Mouse (Mus musculus) urinary bladder, adult 2 months (tissue): ENCODE results near the gene Elovl3. TPM values are rescaled to one million over a fixed set of nuclear protein-coding genes. Genes with fewer than 3 reads are reported as not detected.
A peak's percentile ranks its signal among the peaks of the same experiment; 100 is the strongest.
"Not testable (repeated sequence)": the region's sequence is repeated elsewhere in the genome, so short reads cannot be mapped to it uniquely, and the experiment has no call there.

ENCODE experiments used
- DNase-seq: peaks from one replicate; pipeline ENCODE4 v3.0.0; 2022; ENCODE audit warnings: low spot score
- polyA plus RNA-seq: library from polyadenylated mRNA; depleted of rRNA; stranded (reverse); fragments of >200 nt; gene quantifications from 2 replicates; pipeline ENCODE4 v1.2.3, GENCODE M21; 2012

Elovl3 gene
- polyA plus RNA-seq, 1 experiment, result not detected

DNA sequence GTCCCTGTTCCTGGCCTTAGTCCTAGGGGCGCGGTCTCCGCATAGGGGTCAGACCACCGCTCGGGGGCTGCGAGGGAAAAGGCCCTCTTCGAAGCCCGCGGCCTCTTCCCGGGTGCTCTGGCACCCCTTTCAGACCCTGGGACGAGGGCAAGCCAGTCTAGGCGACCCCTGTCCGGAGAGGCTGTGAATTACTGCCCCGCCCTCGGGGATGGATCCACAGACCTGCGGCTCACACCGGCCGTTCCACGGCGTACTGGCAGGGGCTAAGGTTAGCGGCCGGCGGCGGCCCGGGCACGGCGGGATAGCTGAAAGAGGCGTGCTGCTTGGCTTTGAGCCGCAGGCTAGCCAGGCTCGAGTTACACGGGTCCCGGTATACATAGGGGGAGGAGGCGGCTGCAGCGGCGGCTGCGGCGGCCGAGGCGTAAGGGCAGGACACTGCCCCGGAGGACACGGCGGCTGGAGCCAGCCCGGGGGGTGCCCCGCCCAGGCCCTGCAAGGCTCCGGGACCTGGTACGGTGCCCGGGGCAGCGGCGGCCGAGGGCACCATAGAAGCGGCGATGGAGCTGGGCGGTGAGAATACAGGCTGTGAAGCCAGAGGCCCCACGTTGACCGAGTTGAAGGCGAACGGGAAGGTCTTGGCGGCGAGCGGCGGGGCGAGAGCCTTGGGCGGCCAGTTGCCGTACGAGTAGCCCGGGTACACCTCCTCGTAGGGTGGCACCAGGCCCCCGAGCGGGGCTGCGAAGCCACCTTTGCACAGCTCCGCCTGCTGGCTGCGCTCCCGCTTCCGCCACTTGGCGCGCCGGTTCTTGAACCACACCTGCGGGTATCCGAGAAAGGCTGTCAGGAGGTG, 4.3 kb downstream of the Elovl3 start:
- DNase-seq, result peak; percentile 54

GRCm38 (mm10) chr19:46136639-46137580, 5.2 kb downstream of the Elovl3 start:
- peak; percentile 65 for DNase-seq

DNA sequence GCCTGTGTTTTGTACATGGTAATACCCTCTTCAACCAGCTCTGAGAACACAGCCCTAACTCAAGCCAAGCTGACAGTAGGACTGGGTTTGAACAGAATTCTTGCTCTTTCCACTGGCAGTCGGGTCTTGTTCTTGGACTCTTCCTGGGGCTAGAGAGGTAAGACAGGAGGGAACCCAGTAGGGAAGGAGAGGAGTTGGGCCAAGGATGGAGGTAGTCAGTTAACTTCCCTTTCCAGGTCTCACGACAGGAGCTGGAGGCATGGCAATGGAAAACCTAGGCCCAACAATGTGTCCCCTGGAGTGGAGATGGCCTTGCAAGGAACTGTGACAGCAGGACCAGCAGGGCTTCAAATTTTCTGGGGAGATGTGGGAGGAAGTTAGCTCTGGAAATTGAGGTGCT, 8.6 kb downstream of the Elovl3 start:
- DNase-seq, result no peak

DNA sequence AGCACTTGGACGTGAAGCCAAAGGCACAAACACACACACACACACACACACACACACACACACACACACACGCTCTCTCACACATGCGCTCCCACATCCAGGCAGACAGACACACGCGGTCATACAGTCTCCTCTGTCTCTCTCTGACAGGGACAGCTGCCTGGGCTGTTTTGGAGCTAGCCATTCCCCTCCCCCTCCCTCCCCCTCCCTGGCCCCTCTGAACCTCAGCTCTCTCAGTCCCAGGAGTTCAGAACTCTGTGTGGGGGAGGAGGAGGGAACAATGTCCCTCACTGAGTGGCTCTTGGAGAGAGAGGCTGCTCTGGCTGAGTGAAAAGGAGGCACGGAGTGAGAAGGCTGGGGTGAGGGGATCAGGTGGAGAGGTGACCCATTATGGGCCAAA, 9.4 kb downstream of the Elovl3 start:
- DNase-seq, result no peak

DNA sequence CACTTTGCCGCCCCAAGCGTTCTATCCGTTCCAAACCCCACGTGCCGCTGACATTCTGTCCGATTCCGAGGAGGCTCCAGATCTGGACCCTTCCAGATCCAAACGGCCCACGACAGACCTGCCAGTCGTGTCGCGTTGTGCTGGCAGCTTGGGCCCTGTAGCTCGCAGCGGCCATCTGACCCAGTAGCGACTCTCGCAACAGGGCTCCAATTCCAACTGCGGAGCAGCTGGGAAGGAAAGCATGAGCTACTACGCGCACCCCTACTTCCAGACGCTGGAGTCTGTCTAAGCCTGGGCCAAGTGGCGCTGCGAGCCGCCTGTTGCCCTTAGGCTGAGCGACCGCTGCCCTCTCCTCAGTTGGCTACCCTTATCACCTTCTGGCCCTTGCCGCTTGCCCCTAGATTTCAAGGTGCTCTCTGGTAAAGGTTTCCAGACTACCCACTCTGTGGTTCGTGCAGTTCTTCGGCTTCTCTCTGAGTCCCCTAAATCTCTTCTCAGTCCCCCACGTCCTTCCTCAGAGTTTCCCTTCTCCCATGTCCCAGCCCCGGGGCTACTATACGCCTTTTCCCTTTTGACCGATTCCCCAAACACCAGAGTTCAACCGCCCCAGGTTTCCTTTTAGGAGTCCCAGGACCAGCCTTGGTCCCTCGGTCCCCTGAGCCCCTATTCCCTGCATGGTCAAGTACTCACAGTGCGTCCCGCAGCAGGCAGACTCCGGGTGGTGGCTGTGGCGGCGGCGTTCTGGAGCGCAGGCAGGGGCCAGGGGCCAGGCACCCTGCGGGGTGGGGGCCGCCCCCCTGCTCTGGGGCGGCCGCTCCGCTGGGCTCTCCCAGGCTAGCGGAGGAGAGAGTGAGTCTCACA, 16.0 kb downstream of the Elovl3 start, which contains the start of gene Pitx3:
Gene Pitx3 (minus strand): TSS at position 816 of the 861 bp plus-strand sequence.
- no peak for DNase-seq

GRCm38 (mm10) chr19:46148372-46148760, 16.7 kb downstream of the Elovl3 start:
- peak; percentile 47 for DNase-seq

- DNase-seq, result no peak
These were observed 17.4 kb downstream of the Elovl3 start for GRCm38 (mm10) chr19:46149091-46149490.

DNA sequence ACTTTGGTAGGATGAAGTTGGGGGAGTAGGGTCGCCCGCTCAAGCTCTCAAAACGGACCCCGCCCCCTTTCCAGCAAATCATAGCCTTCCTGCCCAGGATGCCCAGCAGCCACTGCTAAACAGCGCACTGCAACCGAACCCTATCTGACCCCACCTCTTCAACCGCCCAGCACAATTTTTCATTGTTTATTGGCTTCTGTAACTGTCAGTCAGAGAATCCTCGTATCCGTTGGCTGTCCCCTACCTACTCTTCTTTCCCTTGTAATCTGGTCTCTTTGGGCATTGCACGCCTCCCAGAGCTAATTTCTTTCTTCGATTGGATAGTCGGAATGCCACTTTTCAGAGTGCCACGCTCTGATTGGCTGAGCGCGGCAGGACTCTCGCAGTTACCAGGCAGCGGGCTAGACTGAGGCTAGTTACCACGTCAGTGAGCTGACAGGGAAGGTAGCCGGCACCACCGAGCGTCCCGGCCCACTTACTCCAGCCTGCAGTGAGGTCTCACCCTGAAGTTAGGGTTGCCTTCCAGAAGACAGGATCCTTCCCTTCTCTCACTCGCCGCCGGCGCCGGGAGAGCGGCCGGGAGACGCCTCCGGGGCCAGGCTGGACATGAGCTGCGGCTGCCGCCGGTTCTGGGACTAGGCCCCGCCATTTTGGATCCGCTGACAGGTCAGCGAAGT, 20.6 kb downstream of the Elovl3 start, which contains the start of gene Gbf1:
Gene Gbf1 (plus strand): TSS at position 383 of the 677 bp plus-strand sequence.
- peak; percentile 83 for DNase-seq

DNA sequence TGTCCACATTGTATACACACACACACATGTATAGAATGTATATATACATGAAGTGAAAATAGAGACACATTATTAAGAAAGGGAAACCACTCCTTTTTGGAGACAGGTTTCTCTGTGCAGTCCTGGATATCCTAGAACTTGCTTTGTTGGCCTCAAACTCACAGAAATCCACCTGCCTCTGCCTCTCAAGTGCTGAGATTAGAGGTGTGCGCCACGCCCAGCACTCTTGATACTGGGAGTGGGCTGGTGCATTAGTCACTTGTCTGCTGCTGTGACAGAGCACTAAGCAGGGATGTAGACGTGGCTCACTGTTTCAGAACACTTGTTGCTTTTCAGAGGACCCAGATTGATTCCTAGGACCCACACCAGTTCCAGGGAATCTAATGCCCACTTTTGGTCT, 34.3 kb downstream of the Elovl3 start:
- no peak for DNase-seq

DNA sequence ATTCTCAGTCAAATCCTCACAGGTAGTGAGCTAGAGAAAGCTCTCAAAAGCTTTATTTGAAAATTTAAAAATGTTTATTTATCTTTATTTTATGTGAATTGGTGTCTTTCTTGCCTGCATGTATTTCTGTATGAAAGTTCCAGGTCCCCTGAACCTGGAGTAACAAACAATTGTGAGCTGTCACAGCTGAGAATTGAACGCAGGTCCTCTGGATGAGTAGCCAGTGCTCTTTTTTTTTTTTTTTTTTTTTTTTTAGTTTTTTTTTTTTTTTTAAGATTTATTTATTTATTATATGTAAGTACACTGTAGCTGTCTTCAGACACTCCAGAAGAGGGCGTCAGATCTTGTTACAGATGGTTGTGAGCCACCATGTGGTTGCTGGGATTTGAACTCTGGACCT, 35.5 kb downstream of the Elovl3 start:
- DNase-seq, result not testable (repeated sequence)

DNA sequence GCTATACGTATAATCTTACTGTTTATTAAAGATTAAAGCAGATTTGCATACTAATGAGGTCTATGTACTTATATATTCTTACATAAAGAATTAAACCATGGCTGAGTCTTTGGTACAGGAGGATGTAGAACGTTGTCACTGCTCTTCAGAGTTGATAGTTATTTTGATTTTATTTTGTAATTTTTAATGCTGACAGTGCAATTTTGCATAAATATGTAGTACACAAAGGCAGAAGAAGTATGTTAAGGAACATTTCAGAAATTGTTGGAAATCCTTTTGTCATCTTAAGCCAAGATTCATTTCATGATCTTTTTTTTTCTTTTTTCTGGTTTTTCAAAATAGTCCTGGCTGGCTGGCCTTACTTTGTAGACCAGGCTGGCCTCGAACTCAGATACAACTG, 37.7 kb downstream of the Elovl3 start:
- DNase-seq, result no peak

DNA sequence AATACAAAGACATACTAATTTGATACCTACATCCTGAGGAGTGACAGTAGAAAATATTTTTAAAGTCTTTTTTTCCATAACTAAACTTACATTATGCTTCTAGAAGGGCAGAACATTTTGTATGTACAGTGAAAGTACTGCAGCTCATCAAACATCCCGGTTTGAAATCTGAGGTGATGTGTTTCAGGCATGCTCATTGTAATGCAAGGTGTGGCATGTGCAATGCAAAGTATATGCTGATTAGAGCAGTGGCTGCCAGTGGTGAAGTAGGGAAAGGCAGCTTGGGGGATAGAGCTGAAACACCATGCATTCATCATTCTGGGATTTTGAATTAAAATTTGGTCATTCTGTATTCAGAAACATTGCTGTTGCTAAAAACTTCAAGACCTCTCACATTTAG, 38.2 kb downstream of the Elovl3 start:
- no peak for DNase-seq

DNA sequence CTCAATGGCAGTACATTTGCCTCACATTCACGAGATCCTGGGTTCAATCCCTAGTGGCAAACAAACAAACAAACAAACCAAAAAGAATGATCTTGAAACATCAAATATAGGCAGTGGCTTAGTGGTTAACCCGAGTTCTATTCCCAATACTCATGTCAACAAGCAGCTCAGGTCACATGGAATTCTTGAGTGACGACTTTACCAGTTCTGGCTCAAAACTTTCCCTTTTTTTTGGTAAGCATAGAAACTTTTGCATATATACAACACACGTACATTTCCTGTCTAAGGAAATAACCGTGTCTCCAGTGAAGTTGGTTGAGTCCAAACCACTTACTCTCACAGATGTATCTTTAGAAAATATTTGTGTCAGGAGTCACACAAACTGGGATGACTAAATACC, 40.8 kb downstream of the Elovl3 start:
- no peak for DNase-seq

DNA sequence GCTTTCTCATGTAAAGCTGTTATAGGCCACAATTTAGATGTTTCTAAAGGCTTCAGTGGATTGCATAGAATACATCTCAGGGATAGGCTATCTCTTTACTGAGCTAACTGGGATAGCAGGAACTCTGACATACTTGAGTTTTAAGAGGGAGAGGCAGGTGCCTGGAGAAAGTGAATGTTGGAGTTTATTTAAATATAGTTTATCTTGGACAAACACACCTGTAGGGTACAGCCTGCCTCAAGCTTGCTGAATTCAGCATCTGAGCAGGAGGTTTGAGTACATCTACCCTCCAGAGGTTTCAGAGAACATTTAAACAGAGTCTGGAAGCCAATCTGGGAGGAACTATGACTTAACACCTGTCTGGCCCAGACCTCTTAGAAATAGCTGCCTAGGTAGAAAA, 43.5 kb downstream of the Elovl3 start:
- DNase-seq, result no peak

DNA sequence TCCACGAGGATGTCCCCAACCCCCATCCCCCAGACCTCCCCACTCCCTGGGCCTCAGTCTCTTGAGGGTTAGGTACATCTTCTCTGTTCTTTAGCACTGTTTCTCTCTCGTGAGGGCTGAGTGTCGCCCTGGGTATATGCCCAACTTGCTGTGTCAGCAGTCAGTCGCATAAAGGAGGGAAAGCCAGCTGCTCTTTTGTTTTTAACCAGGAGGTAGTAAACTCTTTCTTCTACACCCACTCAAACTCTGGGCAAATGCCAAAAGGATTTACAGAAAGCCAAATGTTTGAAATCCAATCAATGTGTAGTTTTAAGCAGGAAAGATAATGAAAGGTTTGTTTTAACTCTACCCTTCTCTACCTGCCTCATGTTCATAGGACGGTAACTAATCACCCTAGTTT, 45.3 kb downstream of the Elovl3 start:
- no peak for DNase-seq

DNA sequence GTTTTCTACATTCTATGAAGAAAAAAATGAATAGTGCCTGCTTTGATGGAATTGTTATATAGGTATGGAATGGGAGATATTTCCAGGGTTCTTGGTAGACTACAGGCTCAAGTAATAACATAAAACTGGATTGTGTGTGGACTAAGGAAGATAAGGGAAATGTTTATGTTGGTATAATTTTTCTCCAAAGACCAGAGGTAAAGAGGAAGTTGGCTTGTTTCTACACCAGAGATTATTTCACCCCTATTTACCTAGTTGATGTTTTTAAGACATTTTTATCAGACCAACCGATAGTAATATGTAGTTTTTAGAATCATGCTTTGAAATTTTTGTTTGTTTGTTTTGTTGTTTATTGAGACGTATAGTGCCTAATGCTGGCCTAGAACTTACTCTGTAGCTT, 48.6 kb downstream of the Elovl3 start:
- DNase-seq, result no peak

DNA sequence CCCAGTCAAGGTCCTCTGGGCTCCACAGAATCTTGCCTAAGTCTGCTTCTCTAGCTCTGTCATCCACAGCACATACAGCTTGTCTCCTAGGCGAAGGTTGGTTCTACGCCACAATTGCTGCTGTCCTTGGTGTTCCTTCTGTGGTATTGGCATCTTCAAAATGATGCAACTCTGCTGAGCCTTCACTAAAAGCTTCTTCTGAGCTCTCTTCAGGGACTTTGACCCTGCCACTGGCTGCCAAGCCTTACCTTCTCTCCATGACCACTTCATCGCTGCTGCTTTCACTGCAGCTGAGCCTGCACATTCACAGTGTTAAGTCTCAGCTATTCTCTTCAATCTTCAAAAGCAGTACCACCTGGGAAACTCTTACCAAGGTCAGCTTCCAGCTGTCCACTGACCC, 50.5 kb downstream of the Elovl3 start:
- no peak for DNase-seq
